Mouse (Mus musculus) spleen, embryonic (tissue): ENCODE measurements around the gene E130309D02Rik.

Experiments
- CTCF ChIA-PET: fragments of 350-600 bp; sonication (Branson Sonifier 250); formaldehyde crosslinking; loops from one replicate; lab custom pipeline; 2022; lab: Charles Lee

Gene E130309D02Rik

DNA sequence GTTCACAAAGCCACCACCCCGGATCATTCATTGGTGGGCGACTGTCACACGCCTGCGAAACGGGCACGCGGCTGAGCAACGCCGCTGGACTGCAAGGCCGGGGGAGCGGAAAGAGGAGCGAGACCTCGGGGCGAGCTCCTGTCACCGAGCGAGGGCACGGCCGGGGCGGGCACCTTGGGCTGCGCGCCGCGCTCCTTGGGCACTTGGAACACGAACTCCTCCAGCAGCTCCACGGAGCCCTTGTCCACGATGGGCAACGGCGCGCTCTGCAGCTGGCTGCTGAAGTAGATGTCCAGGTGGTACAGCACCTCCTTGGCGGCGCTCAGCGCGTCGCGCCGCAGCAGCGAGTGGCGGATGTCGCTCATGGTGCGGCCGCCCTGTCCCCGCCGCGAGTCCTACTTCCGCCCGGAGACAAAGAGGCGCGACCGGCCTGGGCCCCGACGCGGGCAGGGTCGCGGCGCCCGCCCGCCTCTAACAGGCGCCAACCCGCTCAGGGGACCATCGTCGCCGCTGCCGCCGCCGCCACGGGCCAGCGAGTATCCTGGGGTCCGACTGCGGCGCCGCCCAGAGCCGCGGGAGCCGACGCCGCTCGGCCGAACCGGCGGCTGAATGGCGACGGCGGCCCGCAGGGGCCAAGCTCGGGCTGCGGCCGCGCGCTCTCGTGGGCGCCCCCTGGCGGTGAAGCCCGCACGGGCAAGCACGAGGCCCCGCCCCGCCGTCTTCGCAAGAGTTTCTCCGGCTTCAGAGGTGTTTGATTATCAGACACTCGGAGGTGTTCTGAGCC lies at the start of gene E130309D02Rik:
Gene E130309D02Rik (minus strand): TSS at position 631 of the 784 bp plus-strand sequence.
- CTCF ChIA-PET, result interaction anchor here (1.6 kb wide), 1 partner anchor 14 kb away, joined by 7 read pairs; the partner anchor contains the start of gene Zdhhc4

DNA sequence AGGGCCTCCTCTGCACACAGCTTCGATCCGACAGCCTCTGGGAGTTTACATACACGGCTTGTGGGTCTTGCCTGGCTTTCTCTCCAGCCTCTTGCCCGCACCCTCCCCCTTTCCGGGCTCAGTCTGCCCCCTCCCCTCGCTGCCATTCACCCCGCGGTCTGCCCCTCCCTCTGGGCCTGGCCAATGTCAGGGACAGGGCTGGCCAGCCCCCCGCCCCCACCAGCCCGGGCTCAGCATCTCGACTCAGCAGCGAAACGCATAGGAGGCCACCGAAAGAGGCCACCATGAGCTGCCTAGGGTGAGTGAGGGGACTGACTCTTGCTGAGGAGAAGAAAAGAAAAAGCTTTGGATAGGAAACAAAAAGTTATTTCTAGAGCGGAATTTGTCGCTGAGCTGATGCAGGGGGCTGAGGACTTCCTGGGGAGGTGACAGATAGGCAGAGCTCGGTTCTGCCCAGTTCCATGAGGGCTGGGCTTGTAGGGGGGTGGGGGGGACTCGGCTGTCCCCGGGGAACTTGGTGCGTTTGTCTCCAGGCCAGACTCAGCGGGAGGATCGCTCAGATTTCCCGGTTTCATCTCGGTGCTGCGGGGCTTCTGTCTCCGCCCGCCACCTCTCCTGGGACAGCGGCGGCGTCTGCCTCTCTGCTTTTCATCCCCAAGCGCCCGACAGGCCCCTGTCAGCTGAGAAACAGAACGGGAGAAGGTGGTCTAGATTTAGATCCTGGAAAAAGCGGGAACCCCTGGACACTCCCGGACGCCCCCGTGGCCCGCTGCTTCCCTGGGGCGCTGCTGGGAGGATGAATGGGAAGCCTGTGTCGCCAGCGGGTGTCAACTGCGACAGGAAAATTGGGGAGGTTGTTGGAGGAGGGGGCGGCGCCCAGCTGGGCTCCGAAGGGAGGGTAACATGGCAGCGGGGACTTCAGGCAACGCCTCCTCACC lies 48.8 kb upstream of the E130309D02Rik start:
- CTCF ChIA-PET, result no interaction called here

DNA sequence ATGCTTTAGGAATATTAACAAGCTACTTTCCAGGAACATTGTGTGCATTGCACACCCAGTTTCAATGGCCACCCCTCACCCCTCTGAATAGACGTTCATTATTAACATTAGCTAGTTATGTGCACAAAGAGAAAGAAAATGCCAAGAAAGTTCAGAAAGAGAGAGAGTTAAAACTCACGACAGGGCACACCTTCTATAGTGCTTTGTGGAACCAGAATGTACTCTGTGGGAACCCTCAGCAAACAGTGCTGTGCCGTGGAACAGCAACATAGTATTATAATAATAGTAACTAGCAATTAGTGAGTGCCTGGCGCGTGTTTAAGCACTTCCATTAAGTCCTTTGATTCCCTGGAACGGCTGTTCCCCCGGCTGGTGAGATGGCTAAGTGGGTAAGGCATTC lies 46.3 kb upstream of the E130309D02Rik start:
- CTCF ChIA-PET, result no interaction called here

DNA sequence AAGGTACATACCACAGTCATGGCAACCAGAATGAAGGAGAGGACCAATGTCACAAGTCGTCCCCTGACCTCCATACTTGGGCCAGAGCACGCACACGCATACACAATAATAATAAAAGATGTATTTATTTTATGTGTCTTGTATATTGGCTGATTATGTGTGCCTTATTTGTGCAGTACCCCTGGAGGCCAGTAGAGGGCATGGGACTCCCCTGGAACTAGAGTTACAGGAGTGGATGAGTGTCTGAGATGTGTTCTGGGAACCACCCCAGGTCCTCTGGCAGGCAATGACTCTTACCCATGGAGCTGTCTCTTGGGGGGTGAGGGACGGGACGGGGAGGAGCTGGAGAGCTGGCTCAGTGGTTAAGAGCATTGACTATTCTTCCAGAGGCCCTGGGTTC lies 44.8 kb upstream of the E130309D02Rik start:
- CTCF ChIA-PET, result interaction anchor here (0.6 kb wide), 1 partner anchor 1628 kb away, joined by 4 read pairs; no protein-coding TSS in a partner anchor

DNA sequence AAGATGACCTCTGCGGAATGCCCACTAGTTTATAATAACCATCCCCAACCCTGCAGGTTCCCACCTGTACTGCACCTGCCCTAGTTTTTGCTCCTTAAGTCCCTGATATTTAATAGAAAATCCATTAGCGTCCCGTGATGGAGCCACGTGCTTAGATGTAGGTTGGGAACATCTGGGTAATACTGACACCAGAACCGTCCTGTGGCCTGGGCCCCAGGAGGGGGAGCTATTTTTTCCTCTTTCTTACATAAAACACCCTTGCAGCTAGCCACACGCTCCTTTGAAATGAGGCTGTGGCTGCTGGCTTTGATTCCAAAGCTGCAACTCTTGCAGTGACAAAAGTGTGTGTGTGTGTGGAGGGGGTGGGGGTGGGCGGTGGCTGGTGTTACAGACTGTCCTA lies 44.1 kb upstream of the E130309D02Rik start:
- CTCF ChIA-PET, result no interaction called here

DNA sequence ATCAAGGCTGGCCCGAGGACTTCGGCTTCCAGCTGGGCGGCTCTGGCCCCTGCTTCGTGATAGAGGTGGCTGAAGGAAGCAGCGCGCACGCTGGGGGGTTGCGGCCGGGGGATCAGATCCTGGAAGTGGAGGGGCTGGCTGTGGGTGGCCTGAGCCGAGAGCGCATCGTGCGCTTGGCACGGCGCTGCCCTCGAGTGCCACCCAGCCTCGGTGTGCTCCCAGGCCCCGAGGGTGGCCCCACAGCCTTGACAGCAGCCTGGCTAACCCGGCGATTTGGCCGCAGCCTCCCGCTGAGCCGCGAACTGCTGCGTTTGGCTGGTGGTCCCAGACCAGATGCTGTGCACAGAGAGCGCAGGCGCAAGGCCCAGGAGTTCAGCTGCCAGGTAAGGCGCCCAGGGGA lies 42.4 kb upstream of the E130309D02Rik start:
- CTCF ChIA-PET, result no interaction called here

DNA sequence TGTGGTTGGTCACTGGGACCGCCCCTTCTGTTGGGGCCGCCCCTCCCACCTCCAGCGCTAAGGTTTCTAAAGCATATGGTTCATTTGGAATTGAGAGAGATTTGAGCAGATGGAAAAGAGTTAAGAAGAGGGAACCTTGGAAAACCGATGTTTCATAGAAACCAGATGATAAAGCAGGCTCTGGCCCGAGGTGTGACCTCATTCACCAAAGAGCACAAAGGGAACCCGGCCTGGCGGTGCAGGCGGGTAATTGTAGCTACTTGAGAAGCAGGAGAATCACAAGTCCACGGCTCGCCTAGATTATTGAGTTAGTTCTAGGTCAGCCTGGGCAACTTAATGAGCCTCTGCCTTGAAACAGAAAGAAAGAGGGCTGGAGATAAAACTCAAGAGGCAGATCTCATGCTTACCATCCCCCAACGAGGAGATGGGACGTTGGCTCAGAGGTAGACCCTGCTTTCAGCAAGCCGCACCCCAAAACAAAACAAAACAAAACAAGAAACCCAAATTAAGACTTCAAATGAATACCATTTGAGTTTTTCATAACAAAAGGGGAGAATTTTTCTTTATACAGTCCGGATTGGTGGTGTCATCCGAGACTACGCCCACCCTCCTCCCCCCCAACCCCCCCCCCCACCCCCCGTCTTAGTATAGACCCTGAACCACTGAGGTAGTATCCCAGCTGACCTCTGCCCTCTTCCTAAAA lies 41.7 kb upstream of the E130309D02Rik start, which contains the start of gene Grid2ip:
Gene Grid2ip (plus strand): TSS at position 653 of the 703 bp plus-strand sequence.
- CTCF ChIA-PET, result no interaction called here

DNA sequence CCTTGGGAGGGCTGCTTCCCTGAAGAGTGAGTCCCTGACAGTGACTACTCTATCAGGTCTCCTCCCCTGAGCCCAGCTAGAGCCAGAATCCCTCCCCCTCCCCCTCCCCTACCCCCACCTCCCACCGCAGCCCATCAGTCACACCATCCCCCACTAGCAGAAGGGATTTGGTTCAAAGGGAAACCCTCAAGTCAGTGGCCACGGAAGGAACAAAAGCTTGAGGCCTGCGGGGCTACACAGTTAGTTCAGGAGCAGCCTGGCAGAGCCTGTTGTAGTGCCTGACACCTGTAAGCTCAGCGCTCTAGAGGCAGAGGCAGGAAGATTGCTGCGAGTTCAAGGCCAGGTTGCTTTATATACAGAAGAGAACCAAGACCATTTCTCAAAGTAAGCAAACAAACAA lies 40.9 kb upstream of the E130309D02Rik start:
- CTCF ChIA-PET, result no interaction called here

DNA sequence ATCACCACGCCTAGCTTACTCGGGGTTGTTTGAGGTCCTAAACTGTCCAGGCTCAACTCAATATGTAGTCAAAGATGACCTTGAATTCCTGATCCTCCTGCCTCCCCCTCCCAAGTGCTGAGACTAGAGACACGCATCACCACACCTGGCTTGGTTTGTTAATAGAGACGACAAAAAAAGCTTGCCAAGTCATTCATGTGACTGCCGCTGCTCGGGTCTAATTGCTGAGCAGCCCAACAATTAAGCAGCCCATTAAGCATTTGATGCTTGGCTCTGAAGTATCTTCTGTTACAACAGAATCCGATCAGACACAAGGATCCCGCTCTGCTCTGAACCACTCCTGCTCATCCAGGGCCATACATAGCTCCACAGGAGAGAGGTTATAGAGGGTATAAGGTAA lies 31.2 kb upstream of the E130309D02Rik start:
- CTCF ChIA-PET, result no interaction called here

DNA sequence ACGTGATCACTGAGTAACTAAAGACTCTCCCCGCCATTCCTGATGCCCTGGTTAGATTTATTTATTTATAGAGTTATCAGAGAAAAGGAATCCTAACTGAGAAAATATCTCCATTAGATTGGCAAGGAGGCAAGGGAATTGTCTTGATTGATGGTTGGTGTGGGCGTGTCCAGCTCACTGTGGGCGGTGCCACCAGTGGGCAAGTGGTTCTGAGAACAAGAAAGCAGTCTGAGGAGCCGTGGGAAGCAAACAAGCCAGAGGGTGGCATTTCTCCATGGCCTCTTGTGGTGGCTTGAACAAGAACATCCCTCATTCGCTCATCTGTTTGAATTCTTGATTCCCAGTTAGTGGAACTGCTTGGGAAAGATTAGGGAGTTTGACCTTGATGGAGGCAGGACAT lies 24.4 kb upstream of the E130309D02Rik start:
- CTCF ChIA-PET, result no interaction called here

DNA sequence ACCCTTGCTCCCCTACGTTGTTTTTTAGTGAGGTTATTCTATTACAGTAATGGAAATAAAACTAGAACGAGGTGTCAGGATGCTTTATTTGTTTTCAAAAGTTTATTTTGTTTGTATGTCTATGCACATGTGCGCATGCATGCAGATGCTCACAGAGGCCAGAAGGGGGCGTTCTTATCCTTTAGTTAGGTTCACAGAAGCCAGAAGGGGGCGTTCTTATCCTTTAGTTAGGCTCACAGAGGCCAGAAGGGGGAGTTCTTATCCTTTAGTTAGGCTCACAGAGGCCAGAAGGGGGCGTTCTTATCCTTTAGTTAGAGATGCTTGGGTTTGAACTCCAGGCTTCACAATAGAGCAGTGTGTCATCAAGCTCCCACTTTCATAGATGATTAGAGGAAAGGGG lies 21.4 kb upstream of the E130309D02Rik start:
- CTCF ChIA-PET, result interaction anchor here (0.7 kb wide), 1 partner anchor 27 kb away, joined by 3 read pairs; no protein-coding TSS in a partner anchor

DNA sequence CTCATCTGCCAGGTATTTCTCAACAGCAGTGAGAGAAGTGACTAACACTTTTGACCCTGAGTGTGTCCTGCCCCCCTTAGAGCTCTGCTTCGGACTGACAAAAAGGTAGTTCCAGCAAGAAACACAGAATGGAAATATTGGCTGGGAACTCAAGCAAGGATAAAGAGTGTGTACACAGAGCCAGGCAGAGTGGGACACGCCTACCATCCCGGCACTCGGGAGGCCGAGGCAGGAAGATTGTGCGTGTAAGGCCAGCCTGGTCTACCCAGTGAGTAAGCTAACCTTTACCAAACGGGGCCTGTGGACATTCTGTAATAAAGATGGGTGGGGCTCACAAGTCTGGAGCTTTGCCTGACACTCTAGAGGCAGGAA lies 19.9 kb upstream of the E130309D02Rik start:
- CTCF ChIA-PET, result no interaction called here

DNA sequence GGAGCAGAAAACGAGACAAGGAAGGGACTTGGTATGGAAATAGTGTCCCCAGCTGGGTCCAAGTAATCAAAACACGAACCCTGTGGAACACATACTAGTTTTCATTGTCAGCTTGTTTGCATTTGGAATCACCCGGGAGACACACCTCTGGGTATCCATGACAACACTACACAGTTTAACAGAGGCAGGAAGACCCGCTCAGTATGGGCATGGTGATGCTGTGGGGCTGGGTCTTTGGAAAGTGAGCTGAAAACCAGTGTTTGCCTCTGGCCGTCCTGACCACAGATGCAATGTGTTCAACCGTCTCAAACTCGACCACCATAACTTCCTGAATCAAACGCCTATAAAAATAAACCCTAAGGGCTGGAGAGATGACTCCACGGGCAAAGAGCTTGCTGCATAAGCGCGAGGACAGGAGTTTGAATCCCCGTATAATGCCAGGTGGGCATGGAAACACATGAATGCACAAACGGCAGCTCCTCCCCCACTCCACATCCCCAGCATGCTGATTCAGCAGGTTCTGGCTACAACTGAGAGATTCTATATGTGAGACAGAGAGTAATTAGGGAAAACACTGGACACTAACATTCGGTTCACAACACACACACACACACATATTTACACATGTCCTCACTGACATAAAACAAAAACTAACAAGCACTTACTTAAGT lies 19.4 kb upstream of the E130309D02Rik start:
- CTCF ChIA-PET, result no interaction called here

DNA sequence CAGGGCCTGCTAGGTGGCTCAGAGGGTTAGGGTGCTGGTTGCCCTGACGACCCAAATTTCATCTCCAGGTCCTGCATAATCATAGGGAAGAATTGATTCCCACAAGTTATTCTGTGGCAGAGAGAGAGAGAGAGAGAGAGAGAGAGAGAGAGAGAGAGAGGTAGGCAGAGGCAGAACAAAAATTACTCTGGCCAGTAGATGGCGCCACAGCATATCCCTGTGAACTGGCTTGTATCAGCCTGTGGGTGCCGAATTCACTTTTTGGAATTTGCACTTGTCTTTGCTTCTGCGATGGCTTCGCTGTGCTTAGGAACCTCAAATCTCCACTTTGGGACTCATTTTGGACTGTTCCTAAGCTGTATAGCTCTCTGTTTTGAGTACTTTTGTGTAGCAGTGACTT lies 18.7 kb upstream of the E130309D02Rik start:
- CTCF ChIA-PET, result no interaction called here

DNA sequence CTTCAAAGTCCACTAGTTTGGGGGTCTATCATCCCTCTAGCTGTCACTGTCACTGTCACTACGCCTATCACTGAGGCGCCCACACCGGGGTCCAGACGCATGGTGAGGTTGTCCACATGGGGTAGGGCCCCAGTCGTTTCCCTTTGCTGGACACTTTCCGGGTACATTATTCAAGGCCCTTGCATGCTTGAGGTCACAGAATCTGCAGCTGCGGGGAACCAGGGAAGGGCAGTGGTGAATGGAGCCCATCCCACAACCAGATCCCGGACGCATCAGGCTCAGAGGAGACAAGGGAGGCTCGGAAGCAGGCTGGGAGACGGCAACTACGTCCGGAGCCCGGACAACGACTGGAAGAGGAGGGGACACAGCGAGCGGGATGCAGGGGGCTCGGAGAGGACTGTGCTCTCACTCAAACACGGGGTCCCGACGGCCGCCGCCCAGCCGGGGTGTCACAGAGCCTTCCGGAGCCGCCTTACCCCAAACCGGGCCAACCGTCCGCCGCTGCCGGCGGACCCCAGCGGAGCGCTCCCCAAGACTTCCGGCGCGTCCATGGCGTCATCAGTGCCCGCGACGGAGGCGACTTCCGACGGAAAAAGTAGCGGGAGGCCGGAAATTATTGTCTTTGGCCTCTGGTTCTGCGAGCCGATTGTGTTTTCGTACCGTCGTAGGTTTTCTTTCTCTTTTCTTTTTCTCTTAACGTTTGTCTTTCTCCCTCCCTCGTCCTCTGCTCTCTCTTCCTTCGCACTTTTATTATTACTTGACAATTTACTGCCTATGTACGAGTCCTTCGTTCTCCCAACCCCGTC lies 13.7 kb upstream of the E130309D02Rik start, which contains the start of gene Zdhhc4:
Gene Zdhhc4 (minus strand): TSS at position 567 of the 806 bp plus-strand sequence.
- CTCF ChIA-PET, result interaction anchor here (1.3 kb wide), 1 partner anchor 15 kb away, joined by 7 read pairs; no protein-coding TSS in a partner anchor

DNA sequence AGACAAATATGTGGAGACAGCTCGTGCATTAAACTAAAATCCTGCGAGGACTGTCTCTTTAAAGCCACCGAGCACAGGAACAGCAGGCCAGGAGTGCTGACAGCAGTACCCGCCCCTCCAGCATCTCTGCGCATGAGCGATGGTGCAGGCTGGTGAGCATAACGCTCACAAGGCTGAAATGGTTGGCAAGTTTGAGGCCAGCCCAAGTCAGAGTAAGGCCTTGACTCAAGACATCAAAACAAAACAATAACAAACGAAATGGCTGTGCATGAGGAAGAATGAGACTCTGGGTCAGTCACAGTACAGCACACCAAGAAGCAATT lies 2.1 kb upstream of the E130309D02Rik start:
- CTCF ChIA-PET, result no interaction called here

DNA sequence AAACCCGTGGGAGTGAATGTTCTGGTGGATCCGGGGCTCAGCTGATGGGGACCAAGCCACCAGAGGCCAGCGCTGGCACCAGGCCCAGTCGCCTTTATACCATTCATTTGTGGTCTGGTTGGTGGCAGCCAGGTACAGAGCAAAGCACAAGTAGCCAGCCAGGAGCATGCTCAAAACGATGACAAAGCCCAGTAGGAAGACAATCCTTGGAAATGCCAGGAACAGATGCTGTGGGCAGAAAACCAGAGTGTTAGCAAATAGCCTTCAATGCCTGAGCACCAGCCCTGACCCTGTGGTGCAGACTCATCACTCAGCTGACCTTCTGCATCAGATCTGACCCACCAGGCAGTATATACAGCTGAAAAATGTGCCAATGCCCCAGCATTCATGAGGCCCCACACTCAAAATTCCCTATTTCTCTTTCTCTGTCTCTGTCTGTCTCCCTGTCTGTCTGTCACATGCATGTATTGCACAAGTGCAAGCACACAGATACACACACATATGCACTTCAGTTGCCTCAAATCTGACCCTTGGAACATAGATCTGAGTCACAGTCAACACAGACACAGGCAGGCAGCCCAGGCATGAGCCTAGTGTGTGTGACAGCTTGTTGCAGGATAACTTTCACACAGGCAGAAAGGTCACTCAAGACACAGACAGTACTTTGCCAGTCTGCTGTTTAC lies 1.6 kb upstream of the E130309D02Rik start:
- CTCF ChIA-PET, result no interaction called here

DNA sequence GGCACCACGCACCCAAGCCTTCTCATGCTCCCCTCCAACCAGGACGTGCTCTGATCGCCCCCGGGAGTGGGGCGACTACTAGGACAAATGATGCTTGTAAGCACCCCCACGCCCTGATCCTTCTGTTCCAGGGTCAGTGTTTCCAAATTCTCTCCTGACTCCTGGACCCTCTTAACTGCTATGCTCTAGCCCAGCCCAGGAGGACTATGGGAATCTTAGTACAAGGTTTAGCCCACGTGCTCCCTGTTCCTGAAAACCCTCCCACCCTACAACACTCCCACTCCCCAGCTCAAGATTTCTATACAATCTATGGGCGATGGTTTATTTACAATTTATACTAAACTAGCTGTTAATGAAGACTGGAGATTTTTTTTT lies 341 bp upstream of the E130309D02Rik start:
- CTCF ChIA-PET, result no interaction called here

DNA sequence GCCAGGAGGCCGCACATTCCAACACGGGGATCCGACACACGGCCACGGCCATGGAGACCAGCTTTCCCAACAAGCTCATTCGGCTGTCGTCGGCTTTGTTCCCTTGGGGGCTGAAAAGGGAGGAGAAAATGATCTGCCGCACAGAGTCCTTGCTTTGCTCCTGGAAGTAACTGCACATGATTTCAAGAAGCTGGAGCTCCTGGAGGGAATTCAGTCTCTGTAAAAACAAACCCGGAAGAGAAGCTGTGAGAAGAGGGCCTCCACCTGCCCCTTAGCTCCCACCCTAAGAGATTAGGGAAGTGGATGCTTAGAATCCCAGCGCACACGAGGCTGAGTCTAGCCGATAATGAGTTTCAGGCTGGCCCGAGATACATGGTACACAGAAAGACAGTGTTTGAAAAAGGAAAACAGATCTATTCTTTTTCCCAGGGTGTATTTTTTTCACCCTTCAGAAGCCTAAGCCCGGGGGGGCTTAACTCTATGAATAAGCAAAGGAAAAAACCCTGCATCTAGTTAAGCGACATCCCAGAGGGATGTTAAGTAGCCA lies 904 bp downstream of the E130309D02Rik start:
- CTCF ChIA-PET, result interaction anchor here (1.6 kb wide), 1 partner anchor 15 kb away, joined by 7 read pairs; the partner anchor contains the start of gene Zdhhc4
